In genomic region chr14:11554306-11555041, GRCm38 (mm10) we compare ENCODE assay signal across 9 mouse cellular contexts. TPM values are rescaled to one million over a fixed set of nuclear protein-coding genes. Genes with fewer than 3 reads are reported as not detected.
DNase-seq lines count a peak whose midpoint lies in the region; ATAC-seq lines count a peak whose summit lies in the region.
"Had no signal": no experiment of that assay in that cellular context is flagged by ENCODE, and none has a peak within 500 bp of the region (broad histone marks: within the 10 kb centered on the region; RNA-seq: fewer than 3 reads in every experiment).

No protein-coding gene starts in this region.

- peak overlapping the region; percentile 99 for H3K27ac ChIP-seq in intestine, embryonic 15.5 days
- peak overlapping the region; percentile 94 for H3K27ac ChIP-seq in midbrain, embryonic 10.5 days (replicated peaks)
- H3K27ac ChIP-seq in stomach, embryonic 14.5 days (ENCODE audit: low read length): peak overlapping the region; percentile 98

- peak; percentile 77 for DNase-seq in adrenal gland, postnatal 10 days
- DNase-seq in embryo, embryonic 11 days: peak; percentile 76
- DNase-seq in gastrocnemius, postnatal 25 days: peak; percentile 65
- DNase-seq in left cerebral cortex, postnatal 25 days (ENCODE audit: low spot score in 2 of 2): peak; percentile 55 to 58
- peak; percentile 79 for DNase-seq in midbrain, embryonic 10.5 days (ENCODE audit: low spot score)
- no peak for DNase-seq in spleen, adult 18-20 months

- peak overlapping the region; percentile 93 for H3K9ac ChIP-seq in intestine, embryonic 15.5 days
- H3K9ac ChIP-seq in stomach, embryonic 14.5 days (replicated peaks; ENCODE audit: low read depth, low read length): peak overlapping the region; percentile 85

- H3K4me2 ChIP-seq in intestine, embryonic 15.5 days (replicated peaks): peak overlapping the region; percentile 96
- peak overlapping the region; percentile 98 for H3K4me2 ChIP-seq in stomach, embryonic 14.5 days (replicated peaks; ENCODE audit: low read depth, low read length)

- intact Hi-C loops in left cerebral cortex, postnatal 25 days (cut with DNase I): loop anchor here (2.0 to 10.0 kb wide), 7 partner anchors 88 to 510 kb away; partner anchors contain the start of gene Fhit

- no peaks in the 10 kb centered on the region for H3K9me3 ChIP-seq in intestine, embryonic 15.5 days
- H3K9me3 ChIP-seq in midbrain, embryonic 10.5 days (replicated peaks): 0 out of 2 replicates have a peak, but pooled peaks cover 3% of the 10 kb centered on the region
- H3K9me3 ChIP-seq in stomach, embryonic 14.5 days (ENCODE audit: control insufficient read depth, low read depth, low read length): no peaks in the 10 kb centered on the region

- no peaks in the 10 kb centered on the region for H3K27me3 ChIP-seq in intestine, embryonic 15.5 days (replicated peaks)
- peaks cover 15% of the 10 kb centered on the region for H3K27me3 ChIP-seq in midbrain, embryonic 10.5 days (ENCODE audit: low read depth, poor library complexity, severe bottlenecking)
- no peaks in the 10 kb centered on the region for H3K27me3 ChIP-seq in stomach, embryonic 14.5 days (ENCODE audit: control insufficient read depth, insufficient read depth, low read length)

- H3K4me1 ChIP-seq in intestine, embryonic 15.5 days (replicated peaks): peaks cover 18% of the 10 kb centered on the region
- H3K4me1 ChIP-seq in midbrain, embryonic 10.5 days: peaks cover 39% of the 10 kb centered on the region
- H3K4me1 ChIP-seq in stomach, embryonic 14.5 days (ENCODE audit: control insufficient read depth, insufficient read depth, low read length): peaks cover 17% of the 10 kb centered on the region

- WGBS in intestine, embryonic 15.5 days: under 1% methylated on average over 46 of the region's 46 CpGs
- WGBS in midbrain, embryonic 10.5 days: under 1% methylated on average over 46 of the region's 46 CpGs
- under 1% methylated on average over 46 of the region's 46 CpGs for WGBS in stomach, embryonic 14.5 days

- no peaks in the 10 kb centered on the region for H3K36me3 ChIP-seq in intestine, embryonic 15.5 days
- H3K36me3 ChIP-seq in midbrain, embryonic 10.5 days: peaks cover 6% of the 10 kb centered on the region
- no peaks in the 10 kb centered on the region for H3K36me3 ChIP-seq in stomach, embryonic 14.5 days (ENCODE audit: control insufficient read depth, insufficient read depth, low read length)

- H3K4me3 ChIP-seq in intestine, embryonic 15.5 days (replicated peaks): peak overlapping the region; percentile 83
- peak overlapping the region; percentile 86 for H3K4me3 ChIP-seq in midbrain, embryonic 10.5 days
- H3K4me3 ChIP-seq in stomach, embryonic 14.5 days (ENCODE audit: low read depth, low read length): peak overlapping the region; percentile 84

- ATAC-seq in intestine, embryonic 15.5 days: peak; percentile 26
- ATAC-seq in stomach, embryonic 14.5 days (ENCODE audit: insufficient number of reproducible peaks, insufficient read depth, low FRiP score, low read depth): peak; percentile 43; the same call in 1 of the 2 replicates

RNA-seq across cellular contexts. Expression of gene Ptprg, which starts 1.1 kb away (rescaled TPM):
- total RNA-seq in adrenal gland, postnatal 10 days (2021): 10 to 100 TPM; 89.9 to 96.8 TPM
- total RNA-seq in gastrocnemius, postnatal 25 days (2021): 10 to 100 TPM; 24.2 to 29.1 TPM
- polyA plus RNA-seq in intestine, embryonic 15.5 days (2015; fragmentation: Nextera tagmentation; extraction: Ambion mirVana): 18.0 and 18.7 TPM in 2 replicates
- 100 to 1,000 TPM in 1 of 2 experiments, 10 to 100 TPM in 1; 96.1 to 105 TPM for total RNA-seq in left cerebral cortex, postnatal 25 days (2021)
- polyA plus RNA-seq in midbrain, embryonic 10.5 days (2016; fragmentation: Nextera tagmentation; extraction: Ambion mirVana): 34.8 and 38.2 TPM in 2 replicates
- 29.2 and 31.3 TPM in 2 replicates for polyA plus RNA-seq in stomach, embryonic 14.5 days (2014; fragmentation: Nextera tagmentation; extraction: Ambion mirVana)
- total RNA-seq: common myeloid progenitor, adult 5-6 weeks had no signal

Comparison
In these comparisons a context has a peak if more than half of its experiments do, and no peak if none do; other contexts are left out.
1. DNase-seq: peak in adrenal gland, postnatal 10 days (single experiment), embryo, embryonic 11 days (single experiment), gastrocnemius, postnatal 25 days (single experiment), left cerebral cortex, postnatal 25 days (2 of 2) and midbrain, embryonic 10.5 days (single experiment); none in spleen, adult 18-20 months (0 of 2).
2. Peak in every context shown above with its lines, with median percentiles within 50 percentile points of each other: H3K27ac ChIP-seq and H3K4me3 ChIP-seq.